Mouse (Mus musculus) heart, embryonic 13.5 days (tissue): ENCODE results near the gene Ppfibp2. TPM values are rescaled to one million over a fixed set of nuclear protein-coding genes. Genes with fewer than 3 reads are reported as not detected.

Experiments
- ATAC-seq: fragments of 200-750 bp; cut with Nextera tagmentation; 2 replicates; pipeline ENCODE4 v1.8.0; 2017; ENCODE audit warnings: moderate TSS enrichment; ENCODE audit not compliant: insufficient number of reproducible peaks, low FRiP score, low TSS enrichment; ENCODE audit errors: extremely low read depth
- H3K27ac ChIP-seq: fragments of 300-500 bp; sonication (generic); replicated peaks from 2 replicates; pipeline ENCODE4 v1.5.1; 2015; ENCODE audit warnings: moderate library complexity, mild to moderate bottlenecking, inconsistent platforms
- H3K27me3 ChIP-seq: fragments of 300-500 bp; sonication (generic); replicated peaks from 2 replicates; pipeline ENCODE4 v1.6.1; 2015; ENCODE audit warnings: mild to moderate bottlenecking, inconsistent platforms
- H3K36me3 ChIP-seq: fragments of 300-500 bp; sonication (generic); 2 replicates; pipeline ENCODE4 v1.6.1; 2015; ENCODE audit warnings: mild to moderate bottlenecking, inconsistent platforms
- H3K4me1 ChIP-seq: fragments of 300-500 bp; sonication (generic); 2 replicates; pipeline ENCODE4 v1.6.1; 2015; ENCODE audit warnings: inconsistent platforms
- H3K4me2 ChIP-seq: fragments of 300-500 bp; sonication (generic); 2 replicates; pipeline ENCODE4 v1.6.1; 2015; ENCODE audit warnings: inconsistent platforms, mild to moderate bottlenecking, moderate library complexity
- H3K4me3 ChIP-seq: fragments of 300-500 bp; sonication (generic); 2 replicates; pipeline ENCODE4 v1.5.1; 2015; ENCODE audit warnings: moderate library complexity, mild to moderate bottlenecking, inconsistent platforms
- H3K9ac ChIP-seq: fragments of 300-500 bp; sonication (generic); 2 replicates; pipeline ENCODE4 v1.6.1; 2015; ENCODE audit warnings: inconsistent platforms, mild to moderate bottlenecking, moderate library complexity
- H3K9me3 ChIP-seq: fragments of 300-500 bp; sonication (generic); 2 replicates; pipeline ENCODE4 v1.6.1; 2016; ENCODE audit warnings: inconsistent platforms
- WGBS: fragments of 180-500 bp; shearing (Covaris S2); methylation state at CpG from one replicate; pipeline ENCODE4 v1.1.7; 2015; ENCODE audit warnings: mixed read lengths; 5-methylcytosine and 5-hydroxymethylcytosine counted together
- polyA plus RNA-seq: library from polyadenylated mRNA; unstranded; fragments of >200 nt; fragmentation: Nextera tagmentation; extraction: Ambion mirVana; gene quantifications from 2 replicates; pipeline ENCODE4 v1.2.1, GENCODE M21; 2015

Gene Ppfibp2
- polyA plus RNA-seq, 1 experiment from 2014 or later = 5.5 TPM

DNA sequence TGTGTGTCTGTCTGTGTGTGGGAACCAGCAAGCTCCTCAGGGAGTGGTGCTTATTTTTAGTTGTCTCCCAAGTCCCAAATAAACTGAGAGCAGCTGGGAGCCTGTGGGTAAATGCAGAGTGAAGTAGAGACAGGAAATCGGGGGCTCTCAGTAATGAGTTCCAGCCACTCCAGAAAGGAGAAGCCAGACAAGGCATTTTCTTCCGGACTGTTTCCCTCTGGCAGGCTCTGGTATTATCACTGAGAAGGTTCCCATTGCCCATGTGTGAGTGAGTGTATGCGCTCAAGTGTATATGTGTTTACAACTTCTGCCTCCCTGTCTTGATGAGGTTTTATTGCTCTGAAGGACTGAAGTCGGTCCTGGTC, 70.2 kb downstream of the Ppfibp2 start:
- peaks cover 49% of the 10 kb centered on the region for H3K4me1 ChIP-seq
- ATAC-seq = no peak
- WGBS = 13% methylated on average over 4 of the region's 4 CpGs

DNA sequence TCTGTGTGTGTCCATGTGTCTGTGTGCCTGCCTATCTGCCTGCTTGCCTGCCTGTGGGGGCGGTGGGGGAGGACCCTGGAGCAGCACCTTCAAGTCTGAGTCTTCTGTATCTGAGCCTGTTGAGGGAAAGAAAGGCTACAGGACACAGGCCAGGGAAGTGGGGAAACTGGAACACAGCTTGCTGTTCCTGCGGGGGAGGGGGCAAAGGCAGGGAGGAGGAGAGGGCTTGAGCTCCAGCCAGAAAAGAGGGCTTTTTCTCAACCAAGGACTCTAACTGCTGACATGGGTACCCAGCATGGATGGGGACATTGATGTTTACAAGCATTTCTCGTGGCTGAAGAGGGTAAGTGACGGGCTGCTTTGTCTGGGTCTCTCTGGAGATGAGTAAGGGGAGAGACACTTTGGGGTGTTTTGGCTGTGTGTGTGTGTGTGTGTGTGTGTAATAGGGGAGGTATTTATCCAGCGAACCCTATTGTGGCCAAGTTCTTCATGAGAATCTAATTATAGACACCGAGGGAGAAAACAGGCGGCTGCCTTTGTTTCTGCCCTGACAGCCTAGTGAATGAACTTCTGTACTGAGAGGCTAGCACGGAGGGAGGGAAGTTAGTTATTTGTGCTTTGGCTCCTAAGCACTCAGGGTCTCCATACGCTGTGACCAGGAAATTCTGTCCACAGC, 70.7 kb downstream of the Ppfibp2 start:
- 12% methylated on average over 9 of the region's 9 CpGs for WGBS
- Histone ChIP-seq H3K4me2 (peak overlapping the region; percentile 75), H3K36me3 (peaks cover 2% of the 10 kb centered on the region; the same call in 1 of the 2 replicates), H3K9ac (peak overlapping the region; percentile 83), H3K9me3 (no peaks in the 10 kb centered on the region), H3K4me1 (peaks cover 49% of the 10 kb centered on the region), H3K27ac (peak overlapping the region; percentile 92), H3K27me3 (no peaks in the 10 kb centered on the region), H3K4me3 (peak overlapping the region; percentile 50)
- 0 out of 2 replicates have a peak, but pooled peaks have one; percentile 7 for ATAC-seq

More for the DNA sequence above, 70.2 kb downstream of the Ppfibp2 start:
- H3K4me2 ChIP-seq = peak overlapping the region; percentile 75
- H3K9ac ChIP-seq = peak overlapping the region; percentile 83
- peak overlapping the region; percentile 92 for H3K27ac ChIP-seq
- no peaks in the 10 kb centered on the region for H3K27me3 ChIP-seq
- peak overlapping the region; percentile 50 for H3K4me3 ChIP-seq
- no peaks in the 10 kb centered on the region for H3K9me3 ChIP-seq
- no peaks in the 10 kb centered on the region for H3K36me3 ChIP-seq

- WGBS = 27% methylated on average over 13 of the region's 13 CpGs
- Histone ChIP-seq H3K36me3 (peaks cover 2% of the 10 kb centered on the region; the same call in 1 of the 2 replicates), H3K4me1 (peaks cover 48% of the 10 kb centered on the region), H3K4me3 (peak overlapping the region; percentile 50), H3K27me3 (no peaks in the 10 kb centered on the region), H3K9me3 (no peaks in the 10 kb centered on the region), H3K9ac (peak overlapping the region; percentile 83), H3K4me2 (peak overlapping the region; percentile 75), H3K27ac (peak overlapping the region; percentile 92)
- ATAC-seq = no peak
Measured at GRCm38 (mm10) chr7:107666262-107666902, 71.4 kb downstream of the Ppfibp2 start.

DNA sequence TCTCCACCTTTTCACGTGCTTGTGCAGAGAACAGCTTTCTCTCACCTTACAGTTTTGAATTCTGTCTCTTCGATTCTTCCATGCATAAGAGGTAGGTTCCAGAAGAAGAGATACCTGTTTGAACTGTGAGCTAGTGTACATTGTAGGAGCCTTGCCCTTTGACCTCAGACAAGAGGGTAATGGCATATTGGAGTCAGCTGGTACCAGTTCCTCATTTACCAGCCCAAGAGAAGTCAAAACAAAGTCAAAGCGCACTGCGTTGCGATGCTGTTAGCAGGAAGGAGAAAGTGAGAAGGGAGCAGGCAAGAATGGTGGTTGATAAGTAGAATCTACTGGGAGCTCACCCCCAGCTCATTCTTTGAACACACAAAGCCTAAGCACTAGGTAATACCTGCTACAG, 73.5 kb downstream of the Ppfibp2 start:
- Histone ChIP-seq H3K27ac (no peak overlapping the region), H3K36me3 (peaks cover 2% of the 10 kb centered on the region; the same call in 1 of the 2 replicates), H3K9me3 (no peaks in the 10 kb centered on the region), H3K4me1 (peaks cover 40% of the 10 kb centered on the region), H3K27me3 (no peaks in the 10 kb centered on the region), H3K4me3 (no peak overlapping the region), H3K9ac (no peak overlapping the region), H3K4me2 (no peak overlapping the region)
- ATAC-seq = no peak
- 80% methylated on average over 5 of the region's 5 CpGs for WGBS

DNA sequence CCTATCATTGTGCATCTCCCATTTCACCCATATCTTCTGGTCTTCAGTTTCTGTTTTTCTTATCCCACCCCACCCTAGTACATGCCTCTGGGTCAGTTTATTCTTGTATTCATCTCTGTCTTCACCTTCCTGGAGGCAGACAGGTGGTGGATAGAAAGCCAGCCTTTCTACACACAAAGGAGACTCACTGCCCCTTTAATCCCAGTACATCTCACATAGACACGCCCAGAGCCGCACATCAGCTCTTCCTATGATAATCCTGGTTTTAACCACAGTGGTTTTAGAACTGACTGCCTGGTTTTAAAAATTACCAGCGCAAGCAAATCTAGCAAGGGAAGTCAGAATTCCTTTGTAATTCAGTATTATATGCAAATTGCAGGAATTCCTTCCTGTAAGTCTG, 80.2 kb downstream of the Ppfibp2 start:
- no peak overlapping the region for H3K27ac ChIP-seq
- H3K4me3 ChIP-seq = no peak overlapping the region
- H3K36me3 ChIP-seq = peaks cover 2% of the 10 kb centered on the region; the same call in 1 of the 2 replicates
- H3K4me2 ChIP-seq = no peak overlapping the region
- H3K4me1 ChIP-seq = peaks cover 13% of the 10 kb centered on the region
- H3K27me3 ChIP-seq = no peaks in the 10 kb centered on the region
- ATAC-seq = no peak
- no peaks in the 10 kb centered on the region for H3K9me3 ChIP-seq
- 76% methylated on average over 3 of the region's 3 CpGs for WGBS
- no peak overlapping the region for H3K9ac ChIP-seq

DNA sequence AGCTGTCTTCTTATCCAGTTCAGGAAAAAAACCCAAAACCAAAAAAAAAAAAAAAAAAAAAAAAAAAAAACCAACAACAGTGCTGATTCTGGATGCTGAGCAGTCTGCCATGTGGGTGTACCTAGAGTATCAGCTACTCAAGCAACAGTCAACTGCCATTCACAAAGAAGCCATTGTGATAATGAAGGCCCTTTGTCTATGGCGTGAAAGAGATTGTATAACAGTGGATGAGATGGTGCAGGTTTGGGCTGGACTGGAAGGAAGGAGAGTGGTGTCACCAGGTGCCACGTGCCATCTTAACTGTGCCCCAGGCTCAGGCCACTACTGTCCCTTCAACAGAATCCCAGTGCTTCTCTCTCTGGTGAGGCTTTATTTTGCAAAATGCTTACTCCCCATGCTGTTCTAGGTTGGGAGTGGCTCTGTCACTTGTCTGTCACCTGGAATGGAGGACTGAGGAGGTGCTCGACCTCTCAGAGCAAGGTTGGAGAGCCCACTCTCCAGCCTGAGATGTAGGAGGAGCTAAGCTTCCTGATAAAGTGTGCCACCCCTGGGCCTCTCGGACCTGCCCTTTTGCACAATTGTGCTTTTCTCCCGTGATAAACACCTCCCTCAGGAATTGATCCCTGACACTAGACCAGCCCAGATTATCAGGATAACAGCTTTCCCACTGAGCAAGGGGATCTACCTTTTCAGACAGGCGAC, 85.3 kb downstream of the Ppfibp2 start:
- no peak overlapping the region for H3K27ac ChIP-seq

DNA sequence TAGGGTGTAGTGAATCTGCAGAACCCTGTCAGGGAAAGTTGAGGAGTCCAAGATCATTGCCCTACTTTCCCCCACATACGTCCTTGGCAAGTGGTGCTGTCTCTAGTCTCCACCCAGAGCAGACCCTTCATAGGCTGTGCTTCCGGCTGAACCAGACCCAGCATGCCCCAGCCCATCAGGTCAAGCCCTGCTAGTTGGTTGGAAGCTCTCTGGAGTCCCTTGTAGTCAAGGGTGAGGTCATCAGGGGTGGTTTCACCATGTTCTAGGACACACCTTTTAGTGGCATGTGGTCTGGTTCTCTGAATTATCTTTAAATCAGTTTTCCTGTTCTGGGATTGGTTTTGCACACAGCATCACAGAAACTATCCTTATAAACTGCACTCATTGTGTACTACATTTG, 86.3 kb downstream of the Ppfibp2 start:
- 0 out of 2 replicates have a peak, but pooled peaks cover 9% of the 10 kb centered on the region for H3K36me3 ChIP-seq
- H3K9ac ChIP-seq = no peak overlapping the region
- no peaks in the 10 kb centered on the region for H3K27me3 ChIP-seq
- no peaks in the 10 kb centered on the region for H3K9me3 ChIP-seq
- no peak; the same call in 1 of the 2 replicates for ATAC-seq
- H3K4me2 ChIP-seq = no peak overlapping the region
- H3K4me1 ChIP-seq = peaks cover 22% of the 10 kb centered on the region
- WGBS = 59% methylated on average over 2 of the region's 2 CpGs
- no peak overlapping the region for H3K4me3 ChIP-seq
- H3K27ac ChIP-seq = no peak overlapping the region

More for the DNA sequence above, 85.3 kb downstream of the Ppfibp2 start:
- no peak overlapping the region for H3K4me2 ChIP-seq
- no peaks in the 10 kb centered on the region for H3K27me3 ChIP-seq
- H3K4me1 ChIP-seq = peaks cover 22% of the 10 kb centered on the region
- ATAC-seq = no peak
- H3K36me3 ChIP-seq = 0 out of 2 replicates have a peak, but pooled peaks cover 9% of the 10 kb centered on the region
- H3K4me3 ChIP-seq = no peak overlapping the region
- 40% methylated on average over 6 of the region's 6 CpGs for WGBS
- no peaks in the 10 kb centered on the region for H3K9me3 ChIP-seq
- no peak overlapping the region for H3K9ac ChIP-seq

GRCm38 (mm10) chr7:107683162-107683561, 88.2 kb downstream of the Ppfibp2 start:
- no peak overlapping the region for H3K9ac ChIP-seq
- no peak overlapping the region for H3K27ac ChIP-seq
- H3K9me3 ChIP-seq = no peaks in the 10 kb centered on the region
- WGBS = 59% methylated on average over 4 of the region's 4 CpGs
- ATAC-seq = no peak
- peaks cover 22% of the 10 kb centered on the region for H3K4me1 ChIP-seq
- H3K4me3 ChIP-seq = no peak overlapping the region
- no peak overlapping the region for H3K4me2 ChIP-seq
- 0 out of 2 replicates have a peak, but pooled peaks cover 9% of the 10 kb centered on the region for H3K36me3 ChIP-seq
- H3K27me3 ChIP-seq = no peaks in the 10 kb centered on the region

DNA sequence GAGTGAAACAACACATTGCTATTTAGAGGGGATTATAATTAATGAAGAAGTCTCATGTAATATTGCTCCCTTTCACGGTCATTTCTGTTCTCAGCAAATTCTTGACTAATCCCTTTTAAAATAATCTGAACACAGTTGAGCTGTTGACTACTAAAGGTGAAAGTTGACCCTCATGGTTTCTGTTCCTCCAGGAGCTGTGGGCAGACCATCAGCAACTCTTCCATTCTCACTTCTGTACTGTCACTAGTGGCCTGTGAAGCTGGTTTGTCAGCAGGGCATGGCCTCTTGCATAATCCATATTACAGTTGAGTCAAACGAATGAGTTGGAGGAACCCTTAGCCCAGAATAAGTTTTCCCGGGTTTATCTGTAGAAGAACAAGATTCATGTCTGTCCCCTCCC, 88.6 kb downstream of the Ppfibp2 start:
- Histone ChIP-seq H3K9me3 (no peaks in the 10 kb centered on the region), H3K4me1 (peaks cover 22% of the 10 kb centered on the region), H3K36me3 (0 out of 2 replicates have a peak, but pooled peaks cover 9% of the 10 kb centered on the region), H3K9ac (no peak overlapping the region), H3K27me3 (no peaks in the 10 kb centered on the region), H3K27ac (no peak overlapping the region), H3K4me2 (no peak overlapping the region), H3K4me3 (no peak overlapping the region)
- 64% methylated on average over 3 of the region's 3 CpGs for WGBS
- ATAC-seq = no peak

- ATAC-seq = no peak
Measured at GRCm38 (mm10) chr7:107685238-107685954, 90.4 kb downstream of the Ppfibp2 start.

DNA sequence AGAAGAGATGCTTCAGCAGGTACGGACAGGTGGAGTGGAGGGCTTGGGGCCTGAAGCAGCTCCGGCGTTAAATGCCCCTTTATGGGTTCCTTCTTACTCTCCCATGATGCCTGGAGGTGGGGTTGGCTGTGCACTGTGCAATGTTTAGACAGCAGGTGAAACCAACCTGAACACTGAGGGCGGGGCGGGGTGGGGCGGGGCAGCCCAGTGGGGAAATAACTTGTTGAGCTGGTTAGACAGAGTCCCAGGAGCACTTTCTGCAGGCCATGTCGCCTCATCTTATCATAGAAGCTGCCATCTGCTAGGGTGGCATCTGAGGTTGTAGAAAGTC, 90.9 kb downstream of the Ppfibp2 start:
- ATAC-seq = no peak
- no peak overlapping the region for H3K9ac ChIP-seq
- H3K27me3 ChIP-seq = no peaks in the 10 kb centered on the region
- H3K4me2 ChIP-seq = no peak overlapping the region
- H3K27ac ChIP-seq = no peak overlapping the region
- peaks cover 14% of the 10 kb centered on the region for H3K4me1 ChIP-seq
- 0 out of 2 replicates have a peak, but pooled peaks cover 9% of the 10 kb centered on the region for H3K36me3 ChIP-seq
- H3K9me3 ChIP-seq = no peaks in the 10 kb centered on the region
- no peak overlapping the region for H3K4me3 ChIP-seq
- WGBS = 90% methylated on average over 7 of the region's 7 CpGs

More at GRCm38 (mm10) chr7:107685238-107685954, 90.4 kb downstream of the Ppfibp2 start:
- Histone ChIP-seq H3K27me3 (no peaks in the 10 kb centered on the region), H3K4me1 (peaks cover 14% of the 10 kb centered on the region), H3K4me2 (no peak overlapping the region), H3K9ac (no peak overlapping the region), H3K9me3 (no peaks in the 10 kb centered on the region), H3K27ac (no peak overlapping the region), H3K36me3 (0 out of 2 replicates have a peak, but pooled peaks cover 9% of the 10 kb centered on the region), H3K4me3 (no peak overlapping the region)
- 75% methylated on average over 8 of the region's 8 CpGs for WGBS
